Mouse (Mus musculus) subcutaneous adipose tissue, adult 2 months (tissue): ENCODE measurements around the gene E330017A01Rik. TPM values are rescaled to one million over a fixed set of nuclear protein-coding genes. Genes with fewer than 3 reads are reported as not detected.

ENCODE experiments used
- polyA plus RNA-seq: library from polyadenylated mRNA; depleted of rRNA; stranded (reverse); fragments of >200 nt; gene quantifications from 2 replicates; pipeline ENCODE4 v1.2.3, GENCODE M21; 2012; ENCODE audit warnings: low replicate concordance; rRNA removed

E330017A01Rik gene
- not detected in 2 replicates for polyA plus RNA-seq

GRCm38 (mm10) chr16:58638689-58639175 lies at the start of gene E330017A01Rik:
E330017A01Rik (minus strand) TSS chr16:58638739.

GRCm38 (mm10) chr16:58669917-58670630 lies 31.5 kb upstream of the E330017A01Rik start, which contains the start of gene Cpox:
Cpox (plus strand) TSS chr16:58670292.

GRCm38 (mm10) chr16:58616878-58617277 lies 21.7 kb downstream of the E330017A01Rik start, which contains the start of gene Gm813:
Gm813 (minus strand) TSS chr16:58616978.

Other genes starting within 250 kb of the E330017A01Rik start
- gene Dcbld2, start 230.3 kb downstream of the E330017A01Rik start, polyA plus RNA-seq: 15.0 and 24.5 TPM in 2 replicates
- 22.8 and 23.1 TPM in 2 replicates for gene St3gal6, start 114.5 kb downstream of the E330017A01Rik start, polyA plus RNA-seq
- gene Gm813, start 21.8 kb downstream of the E330017A01Rik start, polyA plus RNA-seq: not detected in 2 replicates
- 5.9 and 11.2 TPM in 2 replicates for gene Cpox, start 31.6 kb upstream of the E330017A01Rik start, polyA plus RNA-seq
- gene Gpr15, start 80.3 kb upstream of the E330017A01Rik start, polyA plus RNA-seq: 0.06 and 0.11 TPM in 2 replicates
- gene Cldnd1, start 89.2 kb upstream of the E330017A01Rik start, polyA plus RNA-seq: 40.9 and 84.8 TPM in 2 replicates
- not detected in 2 replicates for gene Olfr172, start 124.4 kb upstream of the E330017A01Rik start, polyA plus RNA-seq
- not detected in 2 replicates for gene Olfr173, start 161.5 kb upstream of the E330017A01Rik start, polyA plus RNA-seq
- not detected in 2 replicates for gene Olfr175-ps1, start 188.0 kb upstream of the E330017A01Rik start, polyA plus RNA-seq
- not detected in 2 replicates for gene Olfr177, start 236.0 kb upstream of the E330017A01Rik start, polyA plus RNA-seq